Mouse (Mus musculus): ENCODE measurements around the gene Rad54l2. TPM values are rescaled to one million over a fixed set of nuclear protein-coding genes. Genes with fewer than 3 reads are reported as not detected.

The Rad54l2 gene
- polyA plus RNA-seq, 1 experiment from 2014 or later = 4.7 TPM

DNA sequence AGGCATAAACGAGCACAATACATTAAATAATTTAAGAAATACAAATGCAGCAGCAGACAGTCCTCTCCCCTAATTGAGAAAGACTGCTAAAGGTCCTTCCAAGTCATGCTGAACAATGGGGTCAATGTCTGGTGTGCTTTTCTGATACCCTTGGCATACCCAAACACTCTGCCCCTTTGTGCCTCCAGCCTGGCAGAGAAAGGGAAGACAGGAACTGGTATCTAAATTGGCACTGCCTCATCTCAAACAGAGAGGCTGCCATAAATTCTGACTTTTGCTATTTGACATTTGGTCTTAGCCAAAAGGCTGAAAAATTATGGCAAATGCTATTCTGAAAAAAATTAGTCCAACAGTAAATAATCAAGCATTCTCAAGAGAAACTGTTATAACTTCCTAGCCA is 49.9 kb downstream of the Rad54l2 start:
- H3K27ac ChIP-seq = no peak overlapping the region
- 83% methylated on average over 1 of the region's 1 CpGs for WGBS
- no peaks in the 10 kb centered on the region for H3K27me3 ChIP-seq (replicated peaks)
- no peaks in the 10 kb centered on the region for H3K4me1 ChIP-seq (replicated peaks)
- H3K9ac ChIP-seq = no peak overlapping the region
- ATAC-seq = no peak
- no peak overlapping the region for H3K4me3 ChIP-seq (replicated peaks)
- H3K4me2 ChIP-seq (replicated peaks) = no peak overlapping the region
- no peaks in the 10 kb centered on the region for H3K36me3 ChIP-seq
- no peaks in the 10 kb centered on the region for H3K9me3 ChIP-seq

DNA sequence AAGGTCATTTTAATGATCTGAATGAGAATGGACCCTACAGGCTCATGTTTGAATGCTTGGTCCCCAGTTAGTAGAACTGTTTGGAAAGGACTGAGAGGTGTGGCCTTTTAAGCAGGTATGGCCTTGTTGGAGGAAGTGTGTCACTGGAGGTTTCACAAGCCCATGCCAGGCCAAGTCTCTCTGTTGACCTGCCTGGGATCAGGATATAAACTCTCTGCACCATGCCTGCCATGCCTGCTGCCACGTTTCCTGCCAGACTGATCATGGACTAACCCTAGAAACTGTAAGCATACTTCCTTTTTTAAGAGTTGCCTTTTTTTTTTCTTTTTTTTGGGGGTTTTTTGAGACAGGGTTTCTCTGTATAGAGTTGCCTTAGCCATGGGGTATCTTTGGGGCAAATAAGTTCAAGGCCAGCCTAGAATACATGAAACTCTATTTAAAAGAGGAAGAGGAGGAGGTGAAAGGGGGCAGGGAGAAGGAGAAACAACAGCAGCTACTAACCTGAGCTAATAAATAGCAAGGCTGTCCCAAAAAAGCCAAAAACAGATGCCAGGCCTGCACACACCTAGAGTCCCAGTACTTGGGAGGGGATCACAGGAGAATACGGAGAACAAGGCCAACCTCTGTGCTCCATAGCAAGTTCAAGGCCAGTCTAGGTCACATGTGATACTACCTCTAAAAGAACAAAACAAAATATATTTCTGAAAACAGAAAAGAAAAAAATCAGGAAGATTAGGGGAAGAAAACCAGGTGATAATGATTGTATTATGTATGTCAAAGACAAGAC is 50.6 kb downstream of the Rad54l2 start:
- Histone ChIP-seq H3K4me3 (replicated peaks) (no peak overlapping the region), H3K36me3 (no peaks in the 10 kb centered on the region), H3K4me2 (replicated peaks) (no peak overlapping the region), H3K9ac (no peak overlapping the region), H3K4me1 (replicated peaks) (no peaks in the 10 kb centered on the region), H3K9me3 (no peaks in the 10 kb centered on the region), H3K27ac (no peak overlapping the region), H3K27me3 (replicated peaks) (no peaks in the 10 kb centered on the region)
- WGBS = 89% methylated on average over 2 of the region's 2 CpGs
- no peak for ATAC-seq

DNA sequence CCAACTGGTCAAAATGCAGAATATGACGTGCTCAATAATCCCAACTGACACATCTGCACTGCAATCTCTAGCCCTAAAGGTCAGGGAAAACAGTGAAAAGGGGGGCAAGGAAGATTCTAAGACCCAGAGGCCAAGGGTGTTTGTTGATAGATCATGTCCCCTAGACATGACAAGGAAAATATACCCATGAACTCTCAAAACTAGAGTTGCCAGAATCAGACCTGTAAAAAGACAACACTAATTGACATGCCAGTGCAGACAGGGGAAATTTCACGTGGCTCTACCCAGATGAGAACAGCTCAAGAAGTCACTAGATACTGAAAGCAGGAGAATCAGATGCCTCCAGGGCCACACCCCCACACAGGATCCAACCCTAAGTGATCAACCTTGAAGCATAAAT is 55.3 kb downstream of the Rad54l2 start:
- Histone ChIP-seq H3K9ac (no peak overlapping the region), H3K4me1 (replicated peaks) (no peaks in the 10 kb centered on the region), H3K36me3 (no peaks in the 10 kb centered on the region), H3K4me3 (replicated peaks) (no peak overlapping the region), H3K27ac (no peak overlapping the region), H3K27me3 (replicated peaks) (no peaks in the 10 kb centered on the region), H3K9me3 (no peaks in the 10 kb centered on the region), H3K4me2 (replicated peaks) (no peak overlapping the region)
- no peak for ATAC-seq
- 79% methylated on average over 2 of the region's 2 CpGs for WGBS

DNA sequence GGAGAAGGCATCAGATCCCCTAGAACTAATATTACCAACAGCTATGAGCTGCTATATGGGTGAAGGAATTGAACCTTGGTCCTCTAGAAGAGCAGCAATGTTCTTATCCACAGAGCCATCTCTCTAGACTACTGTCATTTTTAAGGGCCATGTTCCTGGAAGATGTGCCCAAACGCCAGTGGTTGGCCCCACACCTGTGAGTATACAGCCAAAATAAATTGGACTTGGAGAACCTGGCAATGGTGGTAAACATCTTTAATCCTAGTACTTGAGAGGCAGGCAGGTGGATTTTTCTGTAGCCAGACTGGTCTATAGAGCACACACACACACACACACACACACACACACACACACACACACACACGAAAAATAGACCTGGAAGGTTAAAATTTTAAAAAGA is 59.6 kb downstream of the Rad54l2 start:
- 85% methylated on average over 2 of the region's 2 CpGs for WGBS

DNA sequence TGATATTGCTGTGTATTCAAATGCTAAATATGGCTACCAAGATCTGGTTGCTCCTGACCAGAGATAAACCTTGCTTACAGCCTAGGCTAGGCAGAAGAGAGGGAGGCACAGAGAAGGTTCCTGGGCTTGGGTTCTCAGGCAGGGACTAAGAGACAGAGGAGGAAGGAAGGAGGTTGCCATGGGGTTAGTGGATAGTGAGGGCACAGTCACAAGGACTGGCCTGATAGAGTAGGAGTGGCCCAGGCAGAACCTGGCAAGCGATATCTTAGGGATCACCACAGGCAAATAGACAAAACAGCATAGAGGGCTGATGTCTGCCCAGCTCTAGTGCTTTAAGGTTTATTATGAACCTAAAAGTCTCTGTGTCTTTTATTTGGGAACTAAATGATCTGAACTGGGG is 62.1 kb downstream of the Rad54l2 start:
- no peak overlapping the region for H3K4me3 ChIP-seq (replicated peaks)
- H3K4me2 ChIP-seq (replicated peaks) = no peak overlapping the region
- H3K4me1 ChIP-seq (replicated peaks) = no peaks in the 10 kb centered on the region
- no peaks in the 10 kb centered on the region for H3K27me3 ChIP-seq (replicated peaks)
- ATAC-seq = no peak
- WGBS = 94% methylated on average over 1 of the region's 1 CpGs
- H3K36me3 ChIP-seq = no peaks in the 10 kb centered on the region
- H3K27ac ChIP-seq = no peak overlapping the region
- H3K9ac ChIP-seq = no peak overlapping the region
- H3K9me3 ChIP-seq = no peaks in the 10 kb centered on the region

More for the DNA sequence above, 59.6 kb downstream of the Rad54l2 start:
- no peaks in the 10 kb centered on the region for H3K36me3 ChIP-seq
- H3K27ac ChIP-seq = no peak overlapping the region
- no peaks in the 10 kb centered on the region for H3K27me3 ChIP-seq (replicated peaks)
- H3K4me1 ChIP-seq (replicated peaks) = no peaks in the 10 kb centered on the region
- H3K9ac ChIP-seq = no peak overlapping the region
- ATAC-seq = no peak
- no peaks in the 10 kb centered on the region for H3K9me3 ChIP-seq
- H3K4me2 ChIP-seq (replicated peaks) = no peak overlapping the region
- H3K4me3 ChIP-seq (replicated peaks) = no peak overlapping the region

DNA sequence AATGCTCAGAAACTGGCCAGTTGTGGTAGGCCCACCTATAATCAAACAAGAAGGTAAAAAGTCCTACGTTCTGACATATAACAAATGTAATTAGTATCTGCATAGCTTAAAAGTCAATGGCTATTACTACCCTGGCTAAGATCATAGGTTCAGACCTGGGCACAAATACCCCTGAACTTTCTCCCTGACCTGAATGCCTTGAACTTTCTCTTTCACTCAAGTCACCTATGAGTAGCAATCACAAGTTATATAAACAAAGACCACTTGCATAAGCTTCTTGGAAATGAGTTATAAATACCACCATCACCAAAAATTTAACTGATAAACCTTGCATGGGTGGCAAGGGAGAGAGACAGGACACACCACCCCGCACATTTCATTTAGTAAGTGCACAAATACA is 63.6 kb downstream of the Rad54l2 start:
- Histone ChIP-seq H3K9ac (no peak overlapping the region), H3K27ac (no peak overlapping the region), H3K36me3 (no peaks in the 10 kb centered on the region; the same call in 1 of the 2 replicates), H3K4me3 (replicated peaks) (no peak overlapping the region), H3K9me3 (no peaks in the 10 kb centered on the region), H3K4me2 (replicated peaks) (no peak overlapping the region), H3K4me1 (replicated peaks) (no peaks in the 10 kb centered on the region), H3K27me3 (replicated peaks) (no peaks in the 10 kb centered on the region)
- WGBS = 84% methylated on average over 2 of the region's 2 CpGs
- ATAC-seq = no peak

DNA sequence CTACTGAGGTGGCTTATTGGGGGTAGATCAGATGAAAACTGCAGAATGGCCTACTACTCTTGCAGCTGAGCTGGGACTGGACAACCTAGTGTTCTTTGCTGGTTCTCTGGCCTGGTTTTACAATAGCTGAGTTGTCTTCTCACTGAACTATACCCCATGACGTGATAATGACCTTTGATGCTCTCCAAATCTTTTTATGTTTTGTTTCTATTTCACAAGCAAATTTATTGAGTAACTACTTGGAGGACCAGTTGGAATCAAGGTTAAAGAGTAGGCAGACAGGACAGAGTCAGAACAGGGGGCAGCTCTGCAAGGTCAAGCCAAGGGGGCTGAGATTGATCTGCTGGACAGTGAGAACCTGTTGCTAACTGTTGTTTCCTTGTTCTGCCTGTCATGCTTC is 64.1 kb downstream of the Rad54l2 start:
- Histone ChIP-seq H3K9ac (no peak overlapping the region), H3K9me3 (no peaks in the 10 kb centered on the region), H3K4me3 (replicated peaks) (no peak overlapping the region), H3K27me3 (replicated peaks) (no peaks in the 10 kb centered on the region), H3K4me1 (replicated peaks) (no peaks in the 10 kb centered on the region), H3K27ac (no peak overlapping the region), H3K36me3 (no peaks in the 10 kb centered on the region; the same call in 1 of the 2 replicates), H3K4me2 (replicated peaks) (no peak overlapping the region)
- 90% methylated on average over 1 of the region's 1 CpGs for WGBS
- no peak for ATAC-seq

DNA sequence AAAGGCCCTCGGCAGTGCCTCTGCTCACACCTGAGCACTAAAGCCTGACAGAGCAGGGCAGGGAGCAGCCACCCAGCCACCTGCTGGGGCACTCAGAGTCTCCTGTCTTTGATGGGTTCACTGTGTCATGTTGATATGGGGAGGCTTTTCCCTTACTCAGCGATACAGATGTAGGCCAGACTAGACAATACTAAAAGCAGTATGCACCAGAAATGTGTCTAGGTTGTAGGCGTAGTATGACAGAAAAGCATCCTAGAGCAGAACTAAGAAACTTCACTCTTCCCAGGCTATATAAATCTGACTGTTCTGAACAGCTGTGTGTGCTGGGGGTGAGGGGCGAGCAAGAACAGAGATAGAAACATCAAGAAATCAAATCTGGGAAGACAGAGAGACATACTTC is 72.3 kb downstream of the Rad54l2 start:
- Histone ChIP-seq H3K9ac (no peak overlapping the region), H3K4me2 (replicated peaks) (no peak overlapping the region), H3K4me1 (replicated peaks) (no peaks in the 10 kb centered on the region), H3K27me3 (replicated peaks) (no peaks in the 10 kb centered on the region), H3K27ac (no peak overlapping the region), H3K36me3 (peaks cover 6% of the 10 kb centered on the region), H3K9me3 (no peaks in the 10 kb centered on the region), H3K4me3 (replicated peaks) (no peak overlapping the region)
- 93% methylated on average over 4 of the region's 4 CpGs for WGBS
- no peak for ATAC-seq

DNA sequence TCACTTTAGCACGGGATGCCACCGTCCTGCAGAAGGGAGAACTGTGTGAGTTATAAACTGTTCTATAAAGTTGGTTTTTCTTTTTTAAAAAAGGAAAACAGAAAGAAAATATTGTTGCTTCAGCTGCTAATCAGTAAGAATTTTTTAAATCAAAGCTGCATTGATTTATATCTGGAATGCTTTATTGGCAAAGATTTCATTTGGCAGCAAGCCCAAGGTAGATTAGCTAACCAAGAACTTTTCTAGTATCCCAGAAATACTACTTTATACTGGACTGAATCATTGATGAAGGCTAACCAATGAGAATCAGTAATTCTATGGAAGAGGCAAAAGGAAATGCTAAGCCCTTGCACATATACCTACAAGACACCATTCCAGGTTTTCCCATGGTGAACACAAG is 72.8 kb downstream of the Rad54l2 start:
- no peak for ATAC-seq
- Histone ChIP-seq H3K27me3 (replicated peaks) (no peaks in the 10 kb centered on the region), H3K4me2 (replicated peaks) (no peak overlapping the region), H3K36me3 (peaks cover 6% of the 10 kb centered on the region), H3K4me1 (replicated peaks) (no peaks in the 10 kb centered on the region), H3K4me3 (replicated peaks) (no peak overlapping the region), H3K27ac (no peak overlapping the region), H3K9ac (no peak overlapping the region), H3K9me3 (no peaks in the 10 kb centered on the region)
- WGBS = 95% methylated on average over 2 of the region's 2 CpGs

DNA sequence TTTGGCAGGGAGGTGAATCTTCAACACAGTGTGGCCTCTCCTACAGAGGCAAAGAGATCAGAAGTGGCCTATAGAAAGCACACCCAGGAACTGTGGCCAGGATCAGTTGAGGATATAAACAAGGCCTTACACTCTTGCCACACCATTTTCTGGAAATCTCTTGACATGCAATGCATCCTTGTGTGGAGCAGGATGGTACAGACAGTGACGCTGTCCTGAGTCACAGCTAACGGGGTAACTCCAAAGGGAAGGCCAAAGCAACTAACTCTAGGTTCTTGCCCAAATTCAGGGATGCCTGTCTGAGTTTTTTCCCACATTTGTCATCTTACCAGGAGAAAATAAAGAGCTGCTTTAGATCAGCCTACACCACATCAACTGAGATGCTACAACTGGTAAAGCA is 76.5 kb downstream of the Rad54l2 start:
- H3K9me3 ChIP-seq = no peaks in the 10 kb centered on the region
- H3K27me3 ChIP-seq (replicated peaks) = no peaks in the 10 kb centered on the region
- WGBS = 88% methylated on average over 2 of the region's 2 CpGs
- no peaks in the 10 kb centered on the region for H3K4me1 ChIP-seq (replicated peaks)
- H3K4me2 ChIP-seq (replicated peaks) = no peak overlapping the region
- ATAC-seq = no peak
- H3K4me3 ChIP-seq (replicated peaks) = no peak overlapping the region
- H3K27ac ChIP-seq = no peak overlapping the region
- peaks cover 16% of the 10 kb centered on the region for H3K36me3 ChIP-seq
- H3K9ac ChIP-seq = no peak overlapping the region

DNA sequence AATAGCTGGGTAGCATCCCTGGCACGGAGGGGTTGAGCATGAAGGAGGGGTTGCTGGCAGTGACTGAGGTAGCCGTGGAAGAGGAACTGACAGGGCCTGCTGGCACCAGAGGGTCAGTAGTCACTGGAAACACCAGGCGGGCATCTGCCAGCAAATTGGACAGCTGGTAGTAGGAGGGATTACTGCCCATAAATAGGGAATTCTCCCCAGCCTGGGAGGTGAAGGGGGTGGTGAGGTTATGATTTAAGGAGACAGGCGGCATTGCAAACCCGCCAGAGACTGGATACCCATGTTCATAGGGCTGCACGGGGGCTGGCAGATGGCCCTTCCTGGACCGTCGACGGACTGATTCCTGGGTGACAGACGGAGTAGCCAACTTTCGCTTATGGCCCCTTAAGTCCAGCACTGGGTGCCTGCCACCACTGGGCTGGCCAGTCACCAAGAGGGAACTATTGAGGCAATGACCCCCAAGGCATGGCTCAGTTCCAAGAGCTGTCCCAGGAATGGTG is 96.0 kb downstream of the Rad54l2 start:
- Histone ChIP-seq H3K4me3 (replicated peaks) (no peak overlapping the region), H3K4me1 (replicated peaks) (no peaks in the 10 kb centered on the region), H3K4me2 (replicated peaks) (no peak overlapping the region), H3K27ac (no peak overlapping the region), H3K36me3 (peaks cover 17% of the 10 kb centered on the region), H3K9me3 (no peaks in the 10 kb centered on the region), H3K27me3 (replicated peaks) (no peaks in the 10 kb centered on the region), H3K9ac (no peak overlapping the region)
- WGBS = 93% methylated on average over 11 of the region's 11 CpGs
- no peak for ATAC-seq

DNA sequence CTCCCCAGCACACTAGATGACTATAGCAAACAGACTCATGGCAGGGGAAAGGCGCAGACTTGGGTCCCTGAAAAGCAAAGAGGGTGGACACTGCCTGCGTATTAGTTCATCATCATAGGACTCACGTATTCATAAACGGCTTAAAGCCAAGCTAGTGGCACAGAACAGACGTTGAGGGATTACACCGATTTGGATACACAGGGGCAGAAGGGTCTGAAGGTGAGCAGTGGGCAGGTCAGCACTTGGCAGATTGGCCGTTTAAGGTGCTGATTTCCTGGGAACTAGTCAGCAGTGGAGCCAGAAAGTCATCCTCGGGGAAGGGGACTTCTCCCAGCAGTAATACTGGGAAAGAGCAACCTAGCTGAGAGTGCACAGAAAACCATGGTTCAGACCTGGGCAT is 100.2 kb downstream of the Rad54l2 start:
- Histone ChIP-seq H3K27me3 (replicated peaks) (no peaks in the 10 kb centered on the region), H3K4me3 (replicated peaks) (no peak overlapping the region), H3K4me1 (replicated peaks) (peaks cover 10% of the 10 kb centered on the region), H3K9me3 (no peaks in the 10 kb centered on the region), H3K36me3 (peaks cover 12% of the 10 kb centered on the region), H3K27ac (no peak overlapping the region), H3K9ac (no peak overlapping the region), H3K4me2 (replicated peaks) (no peak overlapping the region)
- ATAC-seq = no peak
- 84% methylated on average over 8 of the region's 8 CpGs for whole genome bisulfite sequencing

DNA sequence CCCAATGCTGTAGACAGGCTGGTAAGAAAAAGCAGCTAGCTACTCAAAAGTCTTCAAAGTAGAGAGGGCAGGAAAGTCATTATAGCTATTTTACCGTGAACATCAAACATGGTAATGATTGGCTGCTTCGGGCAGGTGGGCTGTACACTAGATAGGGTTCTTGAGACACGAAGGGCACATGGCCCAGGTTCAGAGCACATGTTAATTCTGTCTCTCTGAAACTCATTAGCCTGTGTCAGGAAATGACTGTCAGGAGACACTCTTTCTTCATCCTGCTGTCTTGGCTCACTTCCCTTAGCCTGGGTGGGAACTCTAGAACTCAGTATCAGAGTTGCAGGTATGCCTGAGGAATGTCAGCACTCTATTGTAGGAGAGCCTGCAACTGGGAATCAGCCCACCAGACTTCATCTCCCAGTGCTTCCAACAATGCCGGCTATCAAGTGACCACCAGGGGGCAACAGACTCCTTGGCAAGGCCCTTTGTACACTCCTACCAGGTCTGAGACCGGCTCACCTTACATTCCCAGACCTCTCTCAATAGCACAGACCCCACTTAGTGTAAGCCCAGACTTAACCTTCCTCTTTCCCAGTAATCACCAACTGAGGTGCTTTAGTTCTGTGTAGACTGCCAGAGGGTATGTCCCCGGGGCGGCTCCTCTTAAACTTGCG is 101.9 kb downstream of the Rad54l2 start:
- Histone ChIP-seq H3K4me2 (replicated peaks) (peak overlapping the region; percentile 35; the same call in 1 of the 2 replicates), H3K27ac (no peak overlapping the region), H3K4me3 (replicated peaks) (no peak overlapping the region), H3K27me3 (replicated peaks) (no peaks in the 10 kb centered on the region), H3K4me1 (replicated peaks) (peaks cover 10% of the 10 kb centered on the region), H3K36me3 (peaks cover under 1% of the 10 kb centered on the region), H3K9me3 (no peaks in the 10 kb centered on the region), H3K9ac (no peak overlapping the region)
- peak; percentile 41 for ATAC-seq
- 30% methylated on average over 8 of the region's 8 CpGs for WGBS
